In genomic region chr14:12151927-12152326, GRCm38 (mm10) we compare ENCODE assay signal across 8 mouse cellular contexts.
DNase-seq lines count a peak whose midpoint lies in the region; ATAC-seq lines count a peak whose summit lies in the region.

No protein-coding gene starts in this region.

- WGBS in lung, embryonic 16.5 days = 41% methylated on average over 3 of the region's 3 CpGs

- peak; percentile 27 for DNase-seq in urinary bladder, postnatal 25 days (ENCODE audit: low spot score)
- DNase-seq in urinary bladder, adult 2 months (ENCODE audit: low spot score) = no peak
- peak; percentile 72 for DNase-seq in heart, postnatal 4 days
- DNase-seq in kidney, postnatal 4 days = peak; percentile 77 to 78
- DNase-seq in retina, postnatal 7 days (ENCODE audit: low read depth, low spot score) = peak; percentile 51
- no peak for DNase-seq in Muller cell, postnatal 12 days (ENCODE audit: inconsistent ontology term)

- H3K36me3 ChIP-seq in lung, embryonic 16.5 days (ENCODE audit: control insufficient read depth, insufficient read depth, low read length) = no peaks in the 10 kb centered on the region

- no peak overlapping the region for H3K27ac ChIP-seq in lung, embryonic 16.5 days (ENCODE audit: low read length)

- H3K27me3 ChIP-seq in lung, embryonic 16.5 days (ENCODE audit: control insufficient read depth, insufficient read depth, low read depth, low read length) = no peaks in the 10 kb centered on the region

- no peak overlapping the region for H3K4me2 ChIP-seq in lung, embryonic 16.5 days (ENCODE audit: low read depth, low read length)

- no peak overlapping the region for H3K9ac ChIP-seq in lung, embryonic 16.5 days (ENCODE audit: low read length)

- peak; percentile 58; the same call in 1 of the 2 replicates for ATAC-seq in common myeloid progenitor, adult 5-6 weeks (replicated peaks; ENCODE audit: low read depth, poor library complexity, severe bottlenecking)
- ATAC-seq in lung, embryonic 16.5 days (ENCODE audit: low read depth) = peak; percentile 69; the same call in 1 of the 2 replicates

- H3K9me3 ChIP-seq in lung, embryonic 16.5 days (ENCODE audit: control insufficient read depth, low read length) = no peaks in the 10 kb centered on the region

- H3K4me3 ChIP-seq in lung, embryonic 16.5 days (ENCODE audit: low read length) = no peak overlapping the region

- no peaks in the 10 kb centered on the region for H3K4me1 ChIP-seq in lung, embryonic 16.5 days (replicated peaks; ENCODE audit: control insufficient read depth, insufficient read depth, low read length)

Comparison
In these comparisons a context has a peak if more than half of its experiments do, and no peak if none do; other contexts are left out.
1. DNase-seq: peak in urinary bladder, postnatal 25 days (single experiment), heart, postnatal 4 days (single experiment), kidney, postnatal 4 days (2 of 2) and retina, postnatal 7 days (single experiment); none in urinary bladder, adult 2 months (single experiment) and Muller cell, postnatal 12 days (single experiment).